Mouse (Mus musculus) kidney, postnatal 0 days (tissue): ENCODE results near the gene Zfp131. TPM values are rescaled to one million over a fixed set of nuclear protein-coding genes. Genes with fewer than 3 reads are reported as not detected.
"Not testable (repeated sequence)": the region's sequence is repeated elsewhere in the genome, so short reads cannot be mapped to it uniquely, and the experiment has no call there.

ENCODE experiments used
- ATAC-seq: fragments of 200-750 bp; cut with Nextera tagmentation; replicated peaks from 2 replicates; pipeline ENCODE4 v1.8.0; 2017; ENCODE audit warnings: low read depth, moderate number of reproducible peaks, moderate TSS enrichment, moderate library complexity; ENCODE audit not compliant: low FRiP score
- DNase-seq: peaks from one replicate; pipeline ENCODE4 v3.0.0-alpha.2; 2016; ENCODE audit warnings: low spot score
- H3K27ac ChIP-seq: fragments of 300-500 bp; sonication (generic); 2 replicates; pipeline ENCODE4 v1.5.1; 2014; ENCODE audit warnings: mild to moderate bottlenecking
- H3K27me3 ChIP-seq: fragments of 300-500 bp; sonication (generic); 2 replicates; pipeline ENCODE4 v1.6.1; 2014; ENCODE audit warnings: low read length, mixed read lengths; ENCODE audit not compliant: insufficient read depth
- H3K36me3 ChIP-seq: fragments of 300-500 bp; sonication (generic); 2 replicates; pipeline ENCODE4 v1.6.1; 2014; ENCODE audit warnings: low read length, mixed read lengths; ENCODE audit not compliant: insufficient read depth
- H3K4me1 ChIP-seq: fragments of 300-500 bp; sonication (generic); replicated peaks from 2 replicates; pipeline ENCODE4 v1.6.1; 2014; ENCODE audit warnings: antibody characterized with exemption, low read length, mixed read lengths; ENCODE audit not compliant: insufficient read depth
- H3K4me2 ChIP-seq: fragments of 300-500 bp; sonication (generic); 2 replicates; pipeline ENCODE4 v1.6.1; 2014; ENCODE audit warnings: mild to moderate bottlenecking, low read length, moderate library complexity, mixed read lengths
- H3K4me3 ChIP-seq: fragments of 300-500 bp; sonication (generic); replicated peaks from 2 replicates; pipeline ENCODE4 v1.5.1; 2014; ENCODE audit warnings: low read depth, low read length
- H3K9ac ChIP-seq: fragments of 300-500 bp; sonication (generic); 2 replicates; pipeline ENCODE4 v1.6.1; 2014; ENCODE audit warnings: low read depth, low read length
- H3K9me3 ChIP-seq: fragments of 300-500 bp; sonication (generic); replicated peaks from 2 replicates; pipeline ENCODE4 v1.6.1; 2016; ENCODE audit warnings: low read length, inconsistent platforms, mixed read lengths
- CTCF ChIP-seq: IDR thresholded peaks from 2 replicates; pipeline ENCODE4 v1.5.1; 2016; ENCODE audit warnings: antibody characterized with exemption, low read depth, mild to moderate bottlenecking, moderate library complexity
- WGBS: fragments of 180-500 bp; shearing (Covaris S2); extraction: QIAGEN DNeasy Blood & Tissue Kit; methylation state at CpG from one replicate; pipeline ENCODE4 v1.1.7; 2014; 5-methylcytosine and 5-hydroxymethylcytosine counted together
- polyA plus RNA-seq: library from polyadenylated mRNA; unstranded; fragments of >200 nt; fragmentation: Nextera tagmentation; extraction: Ambion mirVana; gene quantifications from 2 replicates; pipeline ENCODE4 v1.2.1, GENCODE M21; 2015

The Zfp131 gene
- polyA plus RNA-seq: 27.6 and 29.7 TPM in 2 replicates

DNA sequence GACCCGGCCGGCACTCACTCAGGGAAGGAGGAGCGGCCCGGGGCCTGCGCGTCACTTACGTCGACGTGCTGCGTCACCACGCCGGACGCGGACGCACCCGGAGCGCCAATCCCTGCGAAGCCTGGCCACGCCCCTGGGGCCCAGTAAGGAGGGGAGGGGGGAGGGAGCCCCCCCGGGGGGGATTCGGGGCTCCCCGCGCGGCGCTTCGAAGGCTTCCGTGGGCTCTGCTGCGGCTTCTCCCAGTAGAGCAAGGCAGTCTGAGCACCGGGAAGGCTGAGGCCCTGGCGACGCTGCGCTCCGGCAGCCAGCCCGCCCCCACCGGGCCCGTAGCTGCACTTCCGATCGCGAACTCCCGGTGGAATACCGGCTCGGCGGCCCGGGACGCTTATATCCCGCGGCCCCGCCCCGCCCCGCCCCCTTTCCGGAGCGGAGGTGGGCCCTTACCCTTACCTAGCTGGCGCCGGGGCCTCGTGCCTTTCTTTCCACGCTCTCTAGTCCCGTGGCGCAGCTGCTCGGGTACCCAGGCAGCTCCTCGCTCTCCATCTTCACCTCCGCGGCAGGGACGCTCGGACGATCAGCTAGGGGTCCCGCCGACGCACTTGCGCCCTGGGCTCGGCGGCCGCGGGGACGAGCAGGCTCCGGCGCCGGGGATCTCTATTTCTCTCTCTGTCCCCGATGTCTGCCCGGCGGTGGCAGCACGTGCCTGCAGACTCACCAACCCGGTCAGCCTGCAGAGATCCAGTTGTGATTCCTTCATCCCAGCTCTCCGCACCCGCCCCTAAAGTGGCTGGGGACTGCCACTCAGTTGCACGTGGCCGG is at the start of gene Zfp131:
TSS of gene Zfp131 (minus strand) at position 129 of the 819 bp plus-strand sequence.
- H3K9ac ChIP-seq: peak within 1 kb of the TSS; percentile 90
- H3K4me3 ChIP-seq: peak within 1 kb of the TSS; percentile 80
- peak; percentile 97 for ATAC-seq
- 0 out of 2 replicates have a peak, but pooled peaks cover 6% of the 10 kb centered on the region for H3K4me1 ChIP-seq
- peak; percentile 95 for DNase-seq
- WGBS: under 1% methylated on average over 64 of the region's 86 CpGs
- no peaks in the 10 kb centered on the region for H3K27me3 ChIP-seq
- peak within 1 kb of the TSS; percentile 95 for H3K27ac ChIP-seq
- TF ChIP-seq CTCF: 0 out of 2 replicates have a peak, but pooled peaks have one; percentile 4
- no peaks in the 10 kb centered on the region for H3K9me3 ChIP-seq
- H3K4me2 ChIP-seq: peak within 1 kb of the TSS; percentile 90
- H3K36me3 ChIP-seq: peaks cover 6% of the 10 kb centered on the region; the same call in 1 of the 2 replicates

- not testable (repeated sequence) for H3K4me2 ChIP-seq, DNase-seq, H3K27ac ChIP-seq, H3K36me3 ChIP-seq, ATAC-seq, H3K4me1 ChIP-seq, H3K4me3 ChIP-seq, H3K9me3 ChIP-seq, H3K27me3 ChIP-seq, H3K9ac ChIP-seq
- WGBS: 31% methylated on average over 6 of the region's 6 CpGs
- TF ChIP-seq CTCF: peak; percentile 58
Measured at GRCm38 (mm10) chr13:119839982-119840381, 49.3 kb upstream of the Zfp131 start.

DNA sequence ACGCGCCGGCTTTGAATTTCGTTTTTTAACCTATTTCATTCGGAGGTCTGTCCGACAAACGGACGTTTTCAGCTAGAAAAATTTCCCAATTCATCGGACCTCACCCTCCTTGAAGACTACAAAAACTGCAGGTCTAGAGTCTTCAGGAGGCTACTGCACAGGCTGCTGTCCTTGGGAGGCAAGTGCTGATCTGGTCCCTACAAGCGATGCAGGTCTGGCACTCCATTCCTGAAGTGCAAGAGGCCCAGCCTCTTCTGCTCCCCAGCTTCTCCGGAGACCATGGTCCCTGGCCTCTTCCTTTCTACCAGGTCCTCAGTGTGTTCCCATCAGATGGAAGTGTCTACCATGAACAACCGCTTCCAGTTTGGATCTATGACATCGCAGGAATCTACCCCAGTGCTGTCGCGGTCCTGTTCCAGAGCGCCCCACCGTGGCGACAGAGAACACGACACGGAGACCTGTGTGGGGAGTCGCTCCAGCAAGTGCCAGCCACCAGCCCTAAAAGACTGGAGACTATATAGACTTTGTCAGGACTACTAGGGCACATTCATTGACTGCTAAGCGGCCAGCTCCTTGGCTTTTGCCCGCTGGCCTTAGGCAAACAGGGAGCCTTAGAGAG is 47.1 kb upstream of the Zfp131 start:
- TF ChIP-seq CTCF: peak; percentile 40; the same call in 1 of the 2 replicates
- ATAC-seq: 0 out of 2 replicates have a peak, but pooled peaks have one; percentile 41
- not testable (repeated sequence) for H3K9ac ChIP-seq, H3K4me1 ChIP-seq, H3K27ac ChIP-seq, DNase-seq, H3K4me3 ChIP-seq, H3K27me3 ChIP-seq, H3K36me3 ChIP-seq, H3K4me2 ChIP-seq, H3K9me3 ChIP-seq
- WGBS: 6% methylated on average over 14 of the region's 23 CpGs

GRCm38 (mm10) chr13:119836324-119836811 is 45.7 kb upstream of the Zfp131 start:
- H3K36me3 ChIP-seq, H3K9ac ChIP-seq, H3K27me3 ChIP-seq, H3K9me3 ChIP-seq, H3K4me3 ChIP-seq, H3K4me1 ChIP-seq, H3K27ac ChIP-seq: not testable (repeated sequence)
- peak overlapping the region; percentile 25; the same call in 1 of the 2 replicates for H3K4me2 ChIP-seq
- peak; percentile 6 for DNase-seq
- peak; percentile 40 for TF ChIP-seq CTCF
- ATAC-seq: peak; percentile 50
- 13% methylated on average over 20 of the region's 23 CpGs for WGBS

DNA sequence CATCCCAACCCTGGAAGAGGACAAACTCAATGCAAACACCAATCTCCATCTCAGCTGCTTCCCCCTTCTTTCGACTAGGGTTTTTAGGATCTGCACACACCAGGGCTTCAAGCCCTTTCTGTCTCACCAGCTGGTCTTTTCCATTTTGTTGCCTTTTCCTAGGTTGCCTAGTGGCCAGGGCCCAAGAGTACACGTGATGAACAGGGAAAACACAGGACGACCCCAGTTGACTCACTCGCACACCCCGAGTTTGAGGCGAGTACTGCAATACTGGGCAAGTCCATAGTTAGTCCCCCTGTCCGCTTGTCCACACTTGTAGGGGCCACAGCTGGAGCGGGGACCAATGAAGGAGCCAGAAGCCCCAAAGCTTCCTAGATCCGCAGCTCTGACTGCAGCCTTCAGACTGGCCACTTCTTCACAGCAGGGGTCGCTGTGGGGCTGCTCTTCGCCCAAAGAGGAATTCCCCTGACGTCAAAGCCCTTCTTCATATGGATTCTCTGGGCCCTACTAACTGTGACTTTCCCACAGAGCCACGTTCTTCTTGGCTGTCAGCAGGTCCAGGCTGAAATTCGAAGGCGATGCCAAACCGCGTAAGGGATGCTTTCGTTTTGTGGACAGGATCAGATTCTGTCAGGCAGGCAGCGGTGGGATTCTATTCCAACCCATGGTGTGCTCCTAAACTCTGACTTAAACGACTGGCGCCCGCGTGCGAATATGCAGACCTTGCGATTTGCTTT is 44.8 kb upstream of the Zfp131 start, which contains the start of gene D13Ertd608e:
TSS of gene D13Ertd608e (plus strand) at position 687 of the 737 bp plus-strand sequence.
- DNase-seq: peak; percentile 66
- TF ChIP-seq CTCF: peak; percentile 61
- ATAC-seq: peak; percentile 73
- not testable (repeated sequence) for H3K4me1 ChIP-seq, H3K9ac ChIP-seq, H3K27me3 ChIP-seq, H3K4me3 ChIP-seq, H3K9me3 ChIP-seq, H3K36me3 ChIP-seq, H3K27ac ChIP-seq
- 16% methylated on average over 18 of the region's 25 CpGs for WGBS
- H3K4me2 ChIP-seq: peak within 1 kb of the TSS; percentile 28; the same call in 1 of the 2 replicates

DNA sequence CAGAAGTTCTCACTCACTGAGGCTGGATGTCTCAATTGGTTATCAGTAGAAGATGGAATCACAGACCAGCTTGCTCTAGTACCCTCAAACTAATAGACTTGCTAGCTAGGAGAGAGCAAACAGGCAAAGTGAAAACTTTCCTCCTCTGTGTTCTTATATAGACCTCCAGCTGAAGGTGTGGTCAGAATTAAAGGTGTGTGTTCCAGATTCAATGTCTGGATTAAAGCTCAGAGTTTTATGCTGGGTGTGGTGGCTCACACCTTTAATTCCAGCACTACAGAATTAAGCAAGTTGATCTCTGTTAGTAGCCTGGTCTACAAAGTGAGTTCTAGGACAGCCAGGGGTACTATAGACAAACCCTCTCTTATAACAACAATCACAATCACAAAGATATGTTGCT is 39.4 kb upstream of the Zfp131 start, which contains the start of gene AF067063:
TSS of gene AF067063 (minus strand) at position 101 of the 400 bp plus-strand sequence.
- ATAC-seq, H3K36me3 ChIP-seq, H3K4me1 ChIP-seq, H3K9me3 ChIP-seq, H3K27me3 ChIP-seq, H3K4me2 ChIP-seq, H3K4me3 ChIP-seq, H3K27ac ChIP-seq, DNase-seq, H3K9ac ChIP-seq: not testable (repeated sequence)
